Mouse (Mus musculus): Measurements from ENCODE around the gene Htr7. TPM values are rescaled to one million over a fixed set of nuclear protein-coding genes. Genes with fewer than 3 reads are reported as not detected.

The Htr7 gene
- polyA plus RNA-seq, 1 experiment from 2014 or later = not detected

DNA sequence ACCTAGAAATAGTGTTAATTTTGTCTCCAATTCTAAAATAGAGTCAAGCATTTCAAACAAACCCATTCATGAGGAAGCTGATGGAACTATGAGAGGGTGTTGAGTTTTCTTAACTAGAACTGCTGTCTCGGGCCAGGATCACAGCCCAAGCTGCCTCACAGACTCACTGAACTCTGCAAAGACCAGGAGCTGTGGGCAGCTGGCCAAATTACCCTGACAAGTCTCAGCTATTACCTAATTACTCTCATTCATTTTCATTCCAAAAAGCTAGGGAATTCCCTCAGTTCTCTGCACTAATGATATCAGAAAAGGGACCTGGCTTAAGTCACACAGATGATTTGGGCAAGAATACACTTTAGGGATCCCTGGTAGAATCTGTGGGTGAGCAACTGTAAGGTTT lies 107.4 kb downstream of the Htr7 start:
- H3K9me3 ChIP-seq (replicated peaks) = no peaks in the 10 kb centered on the region
- H3K27ac ChIP-seq = no peak overlapping the region
- no peak overlapping the region for H3K9ac ChIP-seq
- no peaks in the 10 kb centered on the region for H3K27me3 ChIP-seq
- no peak overlapping the region for H3K4me2 ChIP-seq
- DNase-seq (no peak), ATAC-seq (ENCODE audit: low read depth) (no peak)
- no peaks in the 10 kb centered on the region for H3K36me3 ChIP-seq
- 29% methylated on average over 1 of the region's 1 CpGs for WGBS (ENCODE audit: insufficient replicate concordance)
- no peaks in the 10 kb centered on the region for H3K4me1 ChIP-seq (replicated peaks)
- no peak overlapping the region for H3K4me3 ChIP-seq (replicated peaks)

GRCm38 (mm10) chr19:35924961-35925495 lies 132.3 kb downstream of the Htr7 start:
- Histone ChIP-seq H3K4me3 (replicated peaks) (no peak overlapping the region), H3K27me3 (no peaks in the 10 kb centered on the region), H3K9ac (no peak overlapping the region), H3K36me3 (no peaks in the 10 kb centered on the region), H3K4me1 (replicated peaks) (no peaks in the 10 kb centered on the region), H3K4me2 (no peak overlapping the region), H3K27ac (no peak overlapping the region), H3K9me3 (replicated peaks) (no peaks in the 10 kb centered on the region)
- ATAC-seq (ENCODE audit: low read depth) (no peak), DNase-seq (no peak)
- WGBS (ENCODE audit: insufficient replicate concordance) = 50% methylated on average over 3 of the region's 3 CpGs

DNA sequence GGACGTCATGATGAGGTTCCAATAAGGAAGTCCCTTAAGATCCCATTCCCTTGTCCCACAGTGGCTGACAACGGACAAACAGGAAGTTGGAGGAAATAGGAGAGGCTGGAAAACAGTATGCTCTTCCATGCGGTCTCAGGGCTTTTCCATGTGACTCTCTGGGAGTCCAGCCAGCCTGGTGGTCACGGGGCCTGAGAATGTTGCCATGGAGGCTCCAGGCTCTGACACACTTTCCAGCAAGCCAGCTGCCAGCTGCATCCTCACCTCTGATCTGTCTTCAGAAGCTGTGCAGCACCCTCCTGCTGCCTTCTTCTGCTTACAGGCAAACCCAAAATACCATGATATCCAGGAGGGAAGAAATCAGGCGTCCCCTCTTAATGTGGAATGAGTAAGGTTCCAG lies 132.9 kb downstream of the Htr7 start:
- no peaks in the 10 kb centered on the region for H3K4me1 ChIP-seq (replicated peaks)

More for the DNA sequence above, 132.9 kb downstream of the Htr7 start:
- no peaks in the 10 kb centered on the region for H3K27me3 ChIP-seq
- no peak overlapping the region for H3K4me3 ChIP-seq (replicated peaks)
- no peak overlapping the region for H3K9ac ChIP-seq
- H3K36me3 ChIP-seq = no peaks in the 10 kb centered on the region
- DNase-seq (no peak), ATAC-seq (ENCODE audit: low read depth) (no peak)
- WGBS (ENCODE audit: insufficient replicate concordance) = 29% methylated on average over 5 of the region's 5 CpGs
- no peaks in the 10 kb centered on the region for H3K9me3 ChIP-seq (replicated peaks)
- H3K27ac ChIP-seq = no peak overlapping the region
- no peak overlapping the region for H3K4me2 ChIP-seq

Other genes with a start within 250 kb of the Htr7 start
- 63.4 and 71.9 TPM in 2 replicates for gene Rpp30, start 26.2 kb upstream of the Htr7 start, polyA plus RNA-seq (2015; fragmentation: Nextera tagmentation; extraction: Ambion mirVana)
- 0.37 and 0.95 TPM in 2 replicates for gene Ankrd1, start 62.6 kb upstream of the Htr7 start, polyA plus RNA-seq (2015; fragmentation: Nextera tagmentation; extraction: Ambion mirVana)

All from liver, embryonic 13.5 days (tissue).